Mouse (Mus musculus) thymus, adult 2 months (tissue): ENCODE results near the gene Nobox.

Experiments used
- CTCF ChIP-seq: fragments of 200-500 bp; IDR thresholded peaks from 2 replicates; pipeline ENCODE4 v1.5.1; 2012; ENCODE audit warnings: mild to moderate bottlenecking, control low read depth, low read length, moderate library complexity, borderline replicate concordance; ENCODE audit not compliant: control insufficient read depth, poor library complexity, insufficient read depth; ENCODE audit errors: extremely low read depth
- POLR2A ChIP-seq: fragments of 200-500 bp; IDR thresholded peaks from 2 replicates; pipeline ENCODE4 v1.6.1; 2012; ENCODE audit warnings: mild to moderate bottlenecking, low read length, control low read depth, moderate library complexity; ENCODE audit not compliant: control insufficient read depth, poor library complexity, insufficient read depth; ENCODE audit errors: extremely low read depth

DNA sequence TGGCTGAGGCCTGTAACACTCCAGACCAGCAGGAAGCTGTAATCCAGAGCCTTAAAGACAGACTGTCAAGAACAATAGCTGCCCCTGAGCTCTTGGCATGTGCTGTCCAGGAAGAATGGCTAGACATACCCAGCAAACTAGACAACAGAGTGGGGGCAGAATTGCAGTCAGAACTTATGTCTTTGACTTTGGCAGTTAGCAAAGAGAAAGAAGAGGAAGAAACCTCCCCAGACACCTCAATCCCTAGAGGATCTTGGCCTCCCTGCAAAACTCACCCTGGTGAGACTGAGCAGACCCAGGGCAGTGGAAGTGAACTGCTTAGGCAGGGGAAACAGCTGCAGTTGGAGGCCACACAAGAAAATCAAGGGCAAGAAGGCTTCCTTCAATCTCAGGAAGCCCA, 36.8 kb downstream of the Nobox start:
- TF ChIP-seq POLR2A, result no peak
- no peak for TF ChIP-seq CTCF
